Mouse (Mus musculus): ENCODE measurements at regions not wholly inside any gene's neighbourhood (a gene's known extent, or its start where the extent isn't known, plus 50 kb on each side); places are given as distances from the start of the nearest gene placed in this dataset.

DNA sequence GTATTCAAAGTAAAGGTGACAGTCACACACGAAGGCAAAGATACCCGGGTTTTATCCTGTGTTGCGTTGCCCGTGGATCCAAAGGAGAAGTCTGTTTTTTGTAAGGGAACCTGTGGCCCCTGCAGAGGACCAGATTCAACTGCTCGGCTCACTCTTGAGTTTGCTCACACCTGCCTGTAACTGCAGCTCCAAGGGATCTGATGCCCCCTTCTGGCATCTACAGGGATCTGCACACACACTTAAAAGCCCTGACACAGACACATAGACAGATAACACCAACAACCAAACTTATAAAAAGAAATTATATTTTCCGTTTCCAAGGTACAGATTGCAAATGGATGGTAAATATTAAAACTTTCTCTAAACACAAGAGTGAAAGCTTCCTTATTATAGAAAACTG, 223.3 kb upstream of the 1700056E22Rik start:
- no peak for TF ChIP-seq REST (IDR thresholded peaks at IDR 0.05; ENCODE audit: insufficient read depth, insufficient read length)
- TF ChIP-seq POLR2AphosphoS2 (IDR thresholded peaks at IDR 0.05; ENCODE audit: insufficient read length, low read depth) = no peak
- TF ChIP-seq POLR2A (IDR thresholded peaks at IDR 0.05; ENCODE audit: insufficient read length, low read depth) = no peak
- TF ChIP-seq USF1 (IDR thresholded peaks at IDR 0.05; ENCODE audit: low read depth) = no peak
